Mouse (Mus musculus): Measurements from ENCODE around the gene Ptpa.
A peak's percentile ranks its signal among the peaks of the same experiment; 100 is the strongest.
"Not testable (repeated sequence)": the region's sequence is repeated elsewhere in the genome, so short reads cannot be mapped to it uniquely, and the experiment has no call there.

The Ptpa gene

DNA sequence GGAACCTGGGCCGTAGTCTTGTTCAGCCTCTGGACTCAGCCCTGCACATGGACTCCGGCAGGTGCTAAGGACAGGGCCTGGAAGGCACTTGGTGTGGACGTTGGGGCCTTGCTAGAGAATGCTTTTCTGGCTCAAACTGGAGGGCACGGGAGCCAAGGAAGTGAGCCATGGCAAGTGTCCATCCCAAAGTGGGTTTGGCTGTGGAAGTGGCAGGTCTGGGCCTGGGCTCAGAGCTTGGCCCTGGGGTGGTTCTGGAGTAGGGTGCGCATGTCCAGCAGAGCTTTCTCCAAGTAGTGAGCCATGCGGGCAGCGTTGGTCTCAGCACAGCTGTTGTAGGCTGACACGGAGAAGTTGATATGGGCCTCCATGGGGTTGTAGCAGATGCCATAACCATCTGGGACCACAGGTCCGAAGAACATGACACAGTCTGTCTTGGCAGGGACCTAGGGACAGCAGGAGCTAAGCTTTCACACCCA lies 13.4 kb upstream of the Ptpa start:
- DNase-seq (ENCODE audit: low read depth, low spot score): no peak

DNA sequence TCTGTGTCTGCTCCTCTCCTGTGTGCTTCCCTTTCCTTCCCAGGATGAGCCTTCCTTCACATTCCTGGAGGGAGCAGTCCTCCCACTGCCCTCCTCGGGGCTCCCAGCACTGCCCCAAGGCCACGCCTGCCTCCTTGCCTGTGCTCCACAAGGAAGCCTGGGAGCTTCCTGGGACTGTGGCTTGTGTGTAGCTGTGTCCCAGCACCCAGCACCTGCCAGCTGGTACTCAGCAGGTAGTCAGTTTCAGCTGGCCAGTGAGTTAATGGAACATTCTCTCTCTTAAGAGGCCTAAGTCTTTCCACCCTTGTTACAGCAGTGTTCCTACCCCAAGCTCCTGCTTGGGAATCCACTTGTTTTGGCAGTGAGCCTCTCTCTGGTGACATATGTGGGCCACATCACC lies 13.0 kb upstream of the Ptpa start:
- no peak for DNase-seq (ENCODE audit: low read depth, low spot score)

DNA sequence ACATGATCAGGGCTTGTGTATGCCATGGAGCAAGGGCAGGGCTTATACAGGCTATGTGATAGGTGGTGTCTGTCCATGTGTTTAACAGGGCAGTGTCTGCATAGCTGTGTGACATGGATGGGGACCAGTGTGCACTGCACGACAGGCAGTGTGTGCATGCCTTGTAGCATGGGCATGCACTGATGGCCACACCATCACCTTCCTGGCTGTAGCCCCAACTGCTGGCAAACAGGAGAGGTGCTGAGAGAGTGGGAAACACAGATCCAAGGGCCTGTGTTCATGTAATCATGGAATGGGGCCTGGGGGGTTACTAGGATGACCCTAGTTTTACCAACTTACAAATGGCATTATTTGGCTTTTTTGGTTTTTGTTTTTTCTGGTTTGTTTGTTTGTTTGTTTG lies 12.0 kb upstream of the Ptpa start:
- DNase-seq (ENCODE audit: low read depth, low spot score): no peak

DNA sequence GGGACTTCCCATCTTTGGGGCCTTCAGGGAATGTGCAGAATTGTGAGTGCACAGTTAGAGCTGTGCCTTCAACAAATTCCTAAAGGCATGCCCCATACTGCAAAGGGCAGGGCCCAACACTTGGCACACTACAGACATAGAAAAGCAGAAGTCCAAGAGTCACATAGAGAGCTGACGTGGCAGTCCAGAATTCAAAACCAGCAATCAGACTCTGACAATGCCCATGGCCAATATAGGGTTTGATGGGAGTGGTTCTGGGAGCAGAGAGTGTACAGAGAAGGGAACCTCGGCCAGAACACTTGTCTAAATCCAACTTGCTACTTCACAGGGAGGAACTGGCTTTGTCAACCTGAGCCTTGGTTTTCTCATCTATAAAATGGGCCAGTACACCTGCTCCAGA lies 8.6 kb upstream of the Ptpa start:
- no peak for DNase-seq (ENCODE audit: low read depth, low spot score)

DNA sequence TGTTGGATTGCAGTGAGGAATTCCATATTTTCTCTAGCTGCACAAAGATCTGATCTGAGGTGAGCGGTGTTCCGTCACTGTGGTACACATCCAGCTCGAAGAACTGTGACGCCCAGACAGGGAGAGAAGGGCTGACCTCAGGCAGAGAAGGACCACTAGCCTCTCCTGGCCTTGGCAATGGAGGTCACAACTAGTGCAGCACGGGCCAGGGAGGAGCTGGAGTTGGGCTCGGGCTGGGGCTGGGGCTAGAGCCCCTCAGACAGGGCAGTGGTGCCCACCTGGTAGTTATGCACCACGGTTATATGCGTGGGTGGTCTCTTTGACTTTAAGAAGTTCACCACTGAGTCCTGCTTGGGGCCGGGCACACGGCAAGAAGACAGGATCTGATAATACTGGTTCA lies 8.1 kb upstream of the Ptpa start:
- no peak for DNase-seq (ENCODE audit: low read depth, low spot score)

DNA sequence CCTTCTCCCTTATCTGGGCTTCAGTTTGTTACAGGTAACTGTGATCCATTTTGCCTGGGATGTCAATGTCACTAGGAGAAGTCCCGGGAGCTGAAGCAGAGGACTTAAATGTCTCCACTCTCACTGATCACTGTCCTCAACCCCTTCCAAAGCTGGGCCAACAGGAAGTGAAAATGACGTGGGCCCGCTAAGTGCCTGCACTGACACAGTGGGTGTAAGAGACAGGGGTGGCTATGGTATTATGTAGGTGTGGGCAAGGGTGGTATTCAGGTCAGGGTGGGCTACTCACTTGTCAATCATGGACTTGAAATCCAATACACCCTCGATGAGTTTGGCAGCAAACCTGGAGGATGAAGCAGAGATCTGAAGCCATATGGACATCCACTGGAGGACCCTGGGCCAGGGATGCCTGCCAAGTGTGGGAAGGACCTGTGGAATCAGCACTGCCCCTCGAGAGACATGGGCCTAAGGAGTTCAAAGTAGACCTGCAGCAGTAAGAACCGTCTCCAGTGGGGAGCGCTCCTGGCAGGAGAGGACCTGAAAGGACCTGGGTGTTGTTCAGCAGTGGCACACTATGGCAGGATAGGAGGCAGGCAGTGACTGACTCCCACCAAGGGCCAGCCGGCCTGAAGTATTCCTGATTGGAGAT lies 7.3 kb upstream of the Ptpa start:
- DNase-seq (ENCODE audit: low read depth, low spot score): no peak

DNA sequence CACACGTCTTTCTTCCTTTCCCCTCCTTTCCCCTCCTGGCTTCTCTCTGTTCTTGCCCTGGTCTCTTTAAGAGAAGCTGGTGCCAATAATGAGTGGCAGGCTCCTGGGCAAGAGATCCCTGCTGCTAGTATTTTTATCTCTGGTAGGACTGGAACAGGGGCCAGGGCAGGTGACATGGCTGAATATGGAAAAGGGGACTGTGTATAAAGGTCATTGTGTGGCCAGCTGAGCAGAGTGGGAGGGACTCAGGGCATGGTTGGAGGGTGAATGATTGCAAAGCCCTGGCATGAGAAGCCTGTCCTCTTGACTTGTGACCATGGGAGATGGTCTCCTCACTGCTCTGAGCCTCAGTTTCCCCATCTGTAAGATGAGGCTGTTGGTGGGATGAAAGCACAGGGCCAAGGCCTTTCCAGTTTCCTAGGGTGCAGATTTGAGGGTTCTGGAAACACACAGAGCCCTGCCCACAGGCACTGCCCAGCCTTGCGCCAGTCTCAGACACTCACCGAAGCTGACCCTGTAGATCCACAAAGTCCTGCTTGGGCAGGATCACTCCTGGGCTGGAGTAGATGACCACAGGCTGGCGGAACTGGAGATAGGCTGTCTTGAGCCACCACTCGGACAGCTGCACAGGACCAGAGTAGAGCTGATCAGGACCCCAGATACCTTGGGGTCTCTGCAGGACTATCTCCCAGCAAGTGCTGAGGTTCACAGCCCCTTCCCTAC lies 6.2 kb upstream of the Ptpa start:
- DNase-seq (ENCODE audit: low read depth, low spot score): no peak

DNA sequence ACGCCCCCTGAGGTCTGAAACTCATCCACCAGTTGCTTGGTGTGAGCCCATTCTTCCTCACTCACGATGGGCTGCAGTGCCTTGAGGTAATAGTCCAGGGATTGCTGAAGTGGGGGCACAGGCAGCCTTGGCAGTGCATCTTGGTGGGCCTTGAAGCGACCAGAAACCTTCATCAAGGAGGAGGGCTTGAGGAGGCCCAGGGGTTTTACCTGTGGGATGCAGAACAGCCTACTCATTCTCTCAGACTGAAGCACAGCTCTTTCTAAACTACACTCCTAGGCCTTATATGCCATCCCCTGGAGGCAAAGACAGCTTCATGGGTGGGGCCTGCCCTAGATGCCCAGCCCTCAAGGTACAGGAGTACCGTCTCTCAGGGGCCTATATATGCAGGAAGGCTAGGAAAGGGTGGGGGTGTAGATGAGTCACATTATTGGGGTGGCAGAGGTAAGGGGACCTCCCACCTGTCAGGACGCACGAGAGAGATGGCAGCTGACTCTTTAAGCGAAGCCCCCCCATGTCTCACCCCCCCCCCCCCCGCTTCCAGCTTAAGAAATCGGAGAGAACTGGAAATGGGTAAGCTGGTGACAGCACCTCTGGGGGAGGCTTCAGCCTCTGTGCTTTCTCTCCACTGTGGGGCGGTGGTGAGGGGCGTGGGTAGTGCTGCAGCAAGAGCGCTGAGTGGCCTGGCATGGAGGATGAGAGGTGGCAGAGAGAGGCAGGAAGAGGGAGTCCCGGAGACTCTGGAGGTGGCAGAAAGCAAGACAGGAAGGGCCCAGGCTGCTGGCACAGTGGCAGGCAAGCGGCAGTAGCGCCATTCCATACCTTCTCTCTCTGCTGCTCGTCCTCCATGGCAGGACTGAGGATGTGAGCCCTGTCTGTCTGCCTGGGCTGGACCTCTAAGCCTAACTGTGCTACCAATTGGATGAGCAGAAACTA lies 2.5 kb upstream of the Ptpa start:
- no peak for DNase-seq (ENCODE audit: low read depth, low spot score)

DNA sequence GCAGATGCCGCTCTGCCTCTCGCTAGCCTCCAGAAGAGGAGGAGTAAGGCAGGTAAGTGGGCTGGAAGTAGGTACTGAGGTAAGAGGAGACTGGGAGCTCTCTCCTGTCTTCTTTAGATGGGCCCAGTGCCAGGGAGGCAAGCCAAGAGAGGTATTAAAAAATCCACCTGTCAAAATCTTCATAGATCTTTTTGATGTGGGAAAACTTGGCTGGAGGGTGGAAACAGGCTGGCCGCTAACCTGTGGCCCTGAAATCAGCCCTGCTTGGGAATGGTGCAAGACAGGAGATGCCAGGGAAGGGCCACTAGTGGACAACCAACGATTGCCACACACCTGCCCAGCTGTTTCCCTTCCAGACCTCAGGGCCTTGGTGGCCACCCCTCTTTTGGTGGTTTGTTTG lies 1.7 kb upstream of the Ptpa start:
- no peak for DNase-seq (ENCODE audit: low read depth, low spot score)

DNA sequence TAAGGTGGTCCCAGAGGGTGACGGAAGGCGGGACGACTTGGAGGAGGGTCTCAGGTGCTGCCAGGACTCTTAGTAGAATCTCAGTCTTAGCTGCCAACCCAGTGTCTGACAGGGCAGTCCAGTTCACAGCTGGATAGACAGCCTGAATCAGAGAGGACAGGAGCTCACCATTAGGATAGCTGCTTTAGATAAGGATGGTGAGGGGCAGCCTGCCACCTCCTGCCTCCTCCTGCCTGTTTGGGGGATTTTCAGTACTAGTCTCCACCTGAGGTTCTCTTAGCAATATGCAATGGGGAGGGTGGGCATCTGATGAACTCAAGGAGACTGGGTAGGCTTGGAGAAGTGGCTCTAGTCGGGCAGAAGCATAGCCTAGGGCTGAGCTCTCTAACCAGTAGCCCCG lies 1.2 kb upstream of the Ptpa start:
- DNase-seq (ENCODE audit: low read depth, low spot score): no peak

DNA sequence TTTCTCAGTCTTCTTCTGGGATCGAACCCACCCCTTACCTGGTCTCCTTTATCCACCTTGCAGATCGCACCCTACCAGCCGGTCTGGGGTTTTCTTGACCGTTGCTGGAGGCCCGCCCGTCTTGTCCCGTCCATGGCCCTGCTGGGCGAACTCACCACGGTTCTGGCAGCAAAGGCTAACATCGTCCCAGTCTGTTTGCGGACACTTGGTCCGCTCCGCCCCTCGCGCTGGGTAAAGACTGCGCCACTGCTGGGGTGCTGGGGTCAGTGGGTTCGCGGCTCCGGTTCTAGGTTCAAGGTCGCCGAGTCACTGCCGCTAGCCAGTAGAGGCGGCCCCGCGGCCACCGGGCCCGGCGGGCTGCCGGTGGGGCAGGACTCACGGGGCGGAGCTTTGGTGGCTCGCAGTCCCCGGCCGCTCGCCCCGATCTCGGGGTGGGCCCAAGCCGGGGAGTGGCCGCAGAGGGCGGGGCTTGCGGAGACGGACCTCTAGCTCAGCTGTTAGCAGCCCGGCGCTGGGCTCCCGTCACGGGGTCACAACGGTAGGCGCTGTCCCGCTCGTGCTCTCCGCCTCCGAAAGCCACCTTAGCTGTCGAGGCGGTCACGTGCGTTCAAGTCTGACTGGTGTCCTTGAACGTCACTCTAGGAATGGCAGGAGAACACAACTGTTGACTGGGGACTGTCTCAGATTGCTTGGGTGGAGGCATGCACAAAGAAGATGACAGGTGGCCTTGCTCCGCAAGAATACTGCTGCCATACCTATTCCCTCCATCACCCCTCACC lies 493 bp upstream of the Ptpa start, which contains the start of gene Crat:
TSS of gene Crat (minus strand) at position 657 of the 779 bp plus-strand sequence.
- peak; percentile 54 for DNase-seq (ENCODE audit: low read depth, low spot score)

DNA sequence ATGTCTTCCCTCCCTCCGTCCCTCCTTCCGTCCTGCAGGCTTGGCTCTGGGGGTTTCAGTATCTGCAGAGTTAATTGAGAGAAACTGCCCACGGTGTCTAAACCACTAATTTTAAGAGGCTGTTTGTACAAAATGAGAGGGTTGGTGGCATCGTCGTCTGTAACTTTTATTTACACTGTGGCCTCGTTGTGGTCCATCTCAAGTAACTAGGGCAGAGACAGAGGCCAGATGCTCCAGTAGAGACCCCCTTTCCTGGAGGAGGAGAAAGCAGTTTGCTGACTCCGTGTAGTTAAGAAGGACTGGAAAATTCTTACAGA lies 768 bp downstream of the Ptpa start:
- DNase-seq (ENCODE audit: low read depth, low spot score): no peak

DNA sequence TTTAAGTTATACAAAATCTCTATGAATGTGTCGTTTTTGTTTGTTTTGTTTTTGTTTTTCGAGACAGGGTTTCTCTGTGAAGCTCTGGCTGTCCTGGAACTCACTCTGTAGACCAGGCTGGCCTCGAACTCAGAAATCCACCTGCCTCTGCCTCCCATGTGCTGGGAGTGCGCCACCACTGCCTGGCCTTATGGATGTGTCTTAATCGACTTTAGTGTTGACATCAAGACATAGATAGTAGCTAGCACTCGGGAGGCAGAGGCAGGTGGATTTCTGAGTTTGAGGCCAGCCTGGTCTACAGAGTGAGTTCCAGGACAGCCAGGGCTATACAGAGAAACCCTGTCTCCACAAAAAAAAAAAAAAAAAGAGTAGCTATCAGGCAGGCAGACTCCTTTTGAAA lies 1.3 kb downstream of the Ptpa start:
- DNase-seq (ENCODE audit: low read depth, low spot score): not testable (repeated sequence)

DNA sequence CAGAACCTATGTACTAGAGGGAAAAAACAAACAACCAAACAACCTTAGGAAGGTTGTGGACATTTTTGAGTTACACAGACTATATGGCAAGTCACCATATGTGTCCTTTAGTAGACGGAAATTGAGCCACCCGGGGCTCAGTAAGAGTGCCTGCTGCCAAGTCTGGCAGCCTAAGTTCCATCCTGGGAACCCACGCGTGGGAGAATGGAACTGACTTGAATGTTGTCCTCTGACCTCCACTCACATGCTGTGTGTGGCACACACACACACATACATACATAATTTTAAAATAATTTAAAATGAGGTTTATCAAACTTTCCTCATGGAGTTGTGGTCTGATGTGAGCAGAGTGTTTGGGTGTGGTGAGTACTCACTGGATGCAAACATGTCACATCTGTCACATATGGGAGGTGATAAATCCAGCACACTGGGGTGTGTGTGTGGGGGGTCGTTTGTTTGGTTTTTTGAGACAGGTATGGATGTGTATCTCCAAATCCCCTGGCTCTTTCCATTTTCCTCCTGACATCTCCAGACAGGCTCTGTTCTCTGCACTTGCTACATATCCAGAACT lies 1.8 kb downstream of the Ptpa start:
- no peak for DNase-seq (ENCODE audit: low read depth, low spot score)

DNA sequence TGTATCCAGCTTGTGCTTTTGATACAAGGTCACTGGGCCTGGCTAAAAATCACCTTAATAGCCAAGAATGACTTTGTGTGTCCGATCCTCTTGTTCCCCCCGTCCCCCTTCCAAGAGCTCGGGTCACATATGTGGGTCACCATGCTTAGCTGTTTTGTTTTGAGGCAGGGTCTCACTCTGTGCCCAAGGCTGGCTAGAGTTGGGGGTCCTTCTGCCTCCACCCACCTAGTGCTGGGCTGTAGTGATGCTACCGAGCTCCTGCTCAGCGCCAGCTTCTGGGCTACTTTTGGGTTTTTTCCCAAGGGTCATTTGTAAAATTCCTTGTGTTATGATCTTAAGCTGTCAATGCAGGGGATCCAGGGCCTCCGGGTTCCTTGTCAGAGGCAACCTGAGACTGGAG lies 2.4 kb downstream of the Ptpa start:
- no peak for DNase-seq (ENCODE audit: low read depth, low spot score)

DNA sequence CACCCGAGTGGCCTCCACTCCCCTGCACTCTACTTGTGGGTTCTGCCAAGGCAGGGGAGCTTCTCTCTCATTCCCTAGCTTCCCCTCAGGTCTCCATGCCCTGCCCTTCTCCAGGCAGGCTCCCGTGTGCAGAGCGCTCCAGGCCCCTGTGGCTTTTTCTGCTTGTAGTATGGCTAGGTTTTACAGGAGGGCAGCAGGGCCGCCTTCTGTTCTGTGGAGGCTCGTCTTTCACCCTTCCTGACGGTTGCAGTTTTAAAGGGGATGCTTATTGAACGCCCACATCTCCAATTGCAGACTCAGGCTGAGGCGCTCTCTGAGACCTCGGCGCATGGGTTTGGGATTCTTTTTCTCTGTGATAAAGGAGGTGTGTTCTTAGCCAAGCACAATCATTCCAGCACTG lies 3.3 kb downstream of the Ptpa start:
- DNase-seq (ENCODE audit: low read depth, low spot score): no peak

DNA sequence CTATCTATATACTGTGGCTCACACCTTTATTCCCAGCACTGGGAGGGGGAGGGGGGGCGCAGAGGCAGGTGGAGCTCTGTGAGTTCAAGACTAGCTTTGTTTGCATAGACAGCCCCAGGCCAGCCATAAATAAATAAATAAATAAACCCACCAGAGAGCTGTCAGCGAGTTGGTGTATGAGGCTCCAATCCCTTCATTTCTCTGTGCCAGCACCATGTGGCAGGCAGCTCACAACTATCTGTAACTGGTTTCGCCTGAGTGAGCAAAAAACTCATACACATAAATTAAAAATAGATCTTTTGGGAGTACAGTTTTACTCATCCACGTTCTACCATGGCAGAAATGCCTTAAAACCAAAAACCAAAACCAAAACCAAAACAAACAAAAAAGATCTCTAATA lies 5.6 kb downstream of the Ptpa start:
- no peak for DNase-seq (ENCODE audit: low read depth, low spot score)

DNA sequence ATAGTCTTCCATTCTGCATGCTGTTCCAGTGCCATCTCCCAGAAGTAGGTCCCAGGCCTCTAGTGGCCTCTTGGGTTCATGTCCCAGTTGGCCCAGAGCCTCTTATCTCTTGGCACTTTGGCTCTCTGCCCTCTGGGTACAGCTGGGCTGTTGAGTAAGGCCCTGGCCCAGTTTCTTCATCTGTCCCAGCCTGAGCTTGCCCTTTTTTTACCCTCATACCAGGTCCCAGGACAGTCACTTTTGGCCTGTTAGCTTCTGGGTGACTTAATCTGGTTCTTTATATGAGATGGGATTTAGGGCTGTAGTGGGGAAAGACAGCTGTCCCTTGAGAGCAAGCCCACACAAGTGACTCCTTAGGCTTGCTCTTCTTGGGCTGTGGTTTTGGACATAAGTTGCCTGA lies 13.3 kb downstream of the Ptpa start:
- no peak for DNase-seq (ENCODE audit: low read depth, low spot score)

DNA sequence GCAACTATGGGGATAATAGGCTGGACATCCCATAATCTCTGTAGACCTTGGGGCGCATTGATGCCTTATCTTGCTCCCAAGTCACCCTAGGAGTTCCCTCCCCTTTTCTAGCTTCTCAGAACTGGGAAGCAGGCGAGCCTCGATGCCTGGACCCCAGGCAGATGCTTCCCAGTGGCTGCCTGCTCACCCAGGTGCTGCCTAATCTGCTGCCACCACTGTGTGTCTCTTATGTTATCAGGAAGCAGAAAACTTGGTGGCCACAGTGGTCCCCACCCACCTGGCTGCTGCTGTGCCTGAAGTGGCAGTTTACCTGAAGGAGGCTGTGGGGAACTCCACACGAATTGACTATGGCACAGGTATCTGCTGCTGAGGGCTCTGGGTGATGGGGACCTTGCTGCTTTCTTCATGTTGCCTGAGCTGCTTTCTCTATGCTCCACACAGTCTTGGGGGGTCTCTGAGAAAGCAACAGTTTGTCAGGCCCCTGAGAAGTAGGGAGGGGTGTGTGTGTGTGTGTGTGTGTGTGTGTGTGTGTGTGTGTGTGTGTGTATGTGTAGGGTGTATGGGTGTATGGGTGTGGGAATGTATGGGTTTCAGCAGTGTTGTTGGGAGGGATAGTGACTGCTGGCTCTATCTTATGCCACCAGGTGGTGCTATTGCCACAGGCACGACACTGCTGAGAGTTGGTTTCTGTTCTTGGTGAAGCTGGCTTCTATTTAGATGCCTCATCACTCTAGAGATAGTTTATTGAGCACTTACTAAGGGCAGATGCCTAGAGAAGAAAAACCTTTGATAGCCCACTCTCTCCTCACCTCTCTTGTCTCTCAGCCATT lies 19.7 kb downstream of the Ptpa start:
- no peak for DNase-seq (ENCODE audit: low read depth, low spot score)

DNA sequence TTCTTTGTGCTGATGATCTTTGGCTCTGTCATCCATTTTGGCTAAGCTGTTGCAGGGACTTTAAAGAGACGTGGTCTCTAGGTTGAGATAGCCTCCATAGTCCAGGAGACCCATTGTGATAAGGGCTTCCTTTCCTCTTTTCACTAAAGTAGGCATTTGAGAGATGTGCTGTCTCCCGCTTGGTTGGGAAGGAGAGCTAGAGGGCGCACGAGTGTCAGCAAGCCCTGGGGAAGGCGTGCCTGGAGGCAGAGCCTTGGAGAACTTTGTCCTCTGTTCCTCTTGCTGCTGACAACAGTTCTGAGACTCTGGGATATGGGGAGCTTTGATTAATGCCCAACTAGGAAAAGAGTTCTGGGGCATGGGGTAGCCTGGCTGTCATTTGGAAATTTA lies 20.3 kb downstream of the Ptpa start:
- DNase-seq (ENCODE audit: low read depth, low spot score): no peak

DNA sequence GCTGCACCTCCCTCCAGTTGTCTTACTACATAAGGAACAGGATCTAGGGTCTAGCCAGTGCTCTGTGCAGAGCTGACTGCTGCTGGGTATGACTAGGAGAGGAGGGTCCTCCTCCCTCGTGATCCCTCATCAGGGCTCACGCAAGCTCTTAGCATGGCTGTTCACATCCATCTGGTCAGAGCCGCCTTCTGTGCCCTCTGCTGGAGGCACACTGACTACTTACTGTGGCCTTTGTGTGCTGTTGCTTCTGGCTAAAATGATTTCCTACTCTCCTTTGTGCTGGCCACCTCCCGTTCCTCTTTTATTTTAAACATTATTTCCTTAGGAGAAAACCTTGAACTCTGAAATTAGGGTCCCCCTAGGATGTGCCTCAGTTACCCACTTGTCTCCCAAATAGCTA lies 21.0 kb downstream of the Ptpa start:
- no peak for DNase-seq (ENCODE audit: low read depth, low spot score)
